Mouse (Mus musculus): ENCODE measurements around the gene Ankrd13b. TPM values are rescaled to one million over a fixed set of nuclear protein-coding genes. Genes with fewer than 3 reads are reported as not detected.
A peak's percentile ranks its signal among the peaks of the same experiment; 100 is the strongest.

The Ankrd13b gene
- total and polyA plus RNA-seq, 3 experiments, result 0.55 to 2.7 (median 1.7) TPM

- H3K4me1 ChIP-seq (ENCODE audit: control insufficient read depth in 1 of 2, insufficient read depth in 2 of 2), result peaks cover 24 to 58% of the 10 kb centered on the region in 2 experiments
- H3K27me3 ChIP-seq (replicated peaks), result peaks cover 34% of the 10 kb centered on the region
- no peaks in the 10 kb centered on the region for H3K9me3 ChIP-seq (replicated peaks; ENCODE audit: low read length)
- in situ Hi-C loops (cut with MboI; ENCODE audit: low pct_ligation_motif_present, low pct_unique_long_range_greater_than_20kb, low sequenced_read_pairs), result no loop called here
- H3K27ac ChIP-seq (ENCODE audit: insufficient read depth, low read depth), result peak overlapping the region; percentile 49
- H3K9ac ChIP-seq (ENCODE audit: insufficient read depth, low read depth), result peak overlapping the region; percentile 95
- H3K4me3 ChIP-seq (replicated peaks in 1 of 3; ENCODE audit: low read depth in 2 of 3, low read length in 2 of 3, poor library complexity in 1 of 3), result peak overlapping the region; percentile 78 to 98 (median 84)
- H3K79me2 ChIP-seq (replicated peaks; ENCODE audit: control insufficient read depth, extremely low read depth, insufficient read depth, poor library complexity, severe bottlenecking), result peaks cover 34% of the 10 kb centered on the region
- peaks cover 0 to 15% of the 10 kb centered on the region in 2 experiments for H3K36me3 ChIP-seq (replicated peaks in 1 of 2; ENCODE audit: control insufficient read depth in 1 of 2, insufficient read depth in 1 of 2, low read length in 1 of 2)
- DNase-seq (ENCODE audit: extremely low read depth), result peak; percentile 70
- H3K4me2 ChIP-seq (ENCODE audit: insufficient read depth, low read depth, poor library complexity, severe bottlenecking), result peak overlapping the region; percentile 90
- dilution Hi-C loops (cut with MboI; ENCODE audit: extremely low pct_ligation_motif_present, extremely low pct_unique_long_range_greater_than_20kb, low sequenced_read_pairs), result no loop called here
- no peak for TF ChIP-seq SMC3 (IDR thresholded peaks at IDR 0.05; ENCODE audit: low read depth, low read length)
- TF ChIP-seq MXI1 (IDR thresholded peaks at IDR 0.05; ENCODE audit: low read depth, low read length), result peak; percentile 96
- TF ChIP-seq MAFK (IDR thresholded peaks at IDR 0.05; ENCODE audit: insufficient replicate concordance, low read length), result no peak
- TF ChIP-seq UBTF (IDR thresholded peaks at IDR 0.05; ENCODE audit: low read depth, low read length), result no peak
- TF ChIP-seq CTCF (conservative IDR thresholded peaks at IDR 0.05 in 1 of 2, IDR thresholded peaks at IDR 0.05 in 1 of 2; ENCODE audit: low read depth in 2 of 2, low read length in 2 of 2), result no peak
- TF ChIP-seq SIN3A (IDR thresholded peaks at IDR 0.05; ENCODE audit: low read length), result no peak
- TF ChIP-seq TCF12 (IDR thresholded peaks at IDR 0.05; ENCODE audit: low read depth, low read length), result peak; percentile 51; the same call in 1 of the 2 replicates
- TF ChIP-seq POLR2A (IDR thresholded peaks at IDR 0.05; ENCODE audit: low read depth, low read length), result no peak
- TF ChIP-seq ETS1 (conservative IDR thresholded peaks at IDR 0.05; ENCODE audit: low read depth, low read length), result no peak
- TF ChIP-seq NRF1 (IDR thresholded peaks at IDR 0.05; ENCODE audit: low read depth, low read length), result peak; percentile 77
- TF ChIP-seq JUN (IDR thresholded peaks at IDR 0.05; ENCODE audit: insufficient read depth, low read depth, low read length), result no peak
- TF ChIP-seq ZNF384 (IDR thresholded peaks at IDR 0.05; ENCODE audit: low read depth, low read length), result no peak
- TF ChIP-seq MAX (IDR thresholded peaks at IDR 0.05; ENCODE audit: low read length), result peak; percentile 91
- no peak; the same call in 1 of the 2 replicates for TF ChIP-seq MAZ (IDR thresholded peaks at IDR 0.05; ENCODE audit: low read depth, low read length)
- TF ChIP-seq MYC (IDR thresholded peaks at IDR 0.05; ENCODE audit: low read depth, low read length), result peak; percentile 96
- TF ChIP-seq NELFE (IDR thresholded peaks at IDR 0.05; ENCODE audit: low read depth, low read length), result 0 out of 2 replicates have a peak, but pooled peaks have one; percentile 35
- TF ChIP-seq USF2 (conservative IDR thresholded peaks at IDR 0.05; ENCODE audit: low read depth, low read length), result no peak
- TF ChIP-seq HCFC1 (IDR thresholded peaks at IDR 0.05; ENCODE audit: low read depth, low read length), result peak; percentile 36
- TF ChIP-seq TBP (conservative IDR thresholded peaks at IDR 0.05; ENCODE audit: low read depth, low read length), result 0 out of 2 replicates have a peak, but pooled peaks have one; percentile 34
- no peak for TF ChIP-seq USF1 (IDR thresholded peaks at IDR 0.05; ENCODE audit: low read depth, low read length)
- TF ChIP-seq JUND (conservative IDR thresholded peaks at IDR 0.05; ENCODE audit: low read depth, low read length), result no peak
- TF ChIP-seq RCOR1 (conservative IDR thresholded peaks at IDR 0.05; ENCODE audit: low read depth, low read length), result no peak
- TF ChIP-seq BHLHE40 (IDR thresholded peaks at IDR 0.05; ENCODE audit: low read depth, low read length), result peak; percentile 82
- no peak for TF ChIP-seq ZC3H11A (IDR thresholded peaks at IDR 0.05; ENCODE audit: low read depth, low read length)
- no peak for TF ChIP-seq KAT2A (IDR thresholded peaks at IDR 0.05; ENCODE audit: insufficient replicate concordance, low read length)
- no peak for TF ChIP-seq ZKSCAN1 (IDR thresholded peaks at IDR 0.05; ENCODE audit: borderline replicate concordance, low read depth, low read length)
- no peak for TF ChIP-seq EP300 (IDR thresholded peaks at IDR 0.05; ENCODE audit: low read length)
- TF ChIP-seq CHD1 (IDR thresholded peaks at IDR 0.05; ENCODE audit: low read depth, low read length), result no peak
- TF ChIP-seq IRF4 (IDR thresholded peaks at IDR 0.05; ENCODE audit: low read depth, low read length), result peak; percentile 11; the same call in 1 of the 2 replicates
- no peak for TF ChIP-seq MEF2A (IDR thresholded peaks at IDR 0.05; ENCODE audit: borderline replicate concordance, low read depth, low read length)
- no peak for TF ChIP-seq RAD21 (IDR thresholded peaks at IDR 0.05; ENCODE audit: low read depth, low read length)
- TF ChIP-seq E2F4 (IDR thresholded peaks at IDR 0.05; ENCODE audit: insufficient replicate concordance, low read depth, low read length), result no peak
- TF ChIP-seq POLR2AphosphoS2 (IDR thresholded peaks at IDR 0.05; ENCODE audit: low read depth, low read length), result no peak
- peak; percentile 90 for TF ChIP-seq CHD2 (IDR thresholded peaks at IDR 0.05; ENCODE audit: low read length)
- TF ChIP-seq GABPA (IDR thresholded peaks at IDR 0.05; ENCODE audit: insufficient replicate concordance, low read depth, low read length), result no peak
- TF ChIP-seq PAX5 (IDR thresholded peaks at IDR 0.05; ENCODE audit: low read length), result no peak
- TF ChIP-seq ELF1 (IDR thresholded peaks at IDR 0.05; ENCODE audit: low read depth, low read length), result peak; percentile 24; the same call in 1 of the 2 replicates
- TF ChIP-seq ZMIZ1 (IDR thresholded peaks at IDR 0.05; ENCODE audit: low read depth, low read length), result no peak
Measured at GRCm38 (mm10) chr11:77492311-77492871, 2.9 kb upstream of the Ankrd13b start.
